Mouse (Mus musculus) liver, embryonic 15.5 days (tissue): ENCODE data around the gene Pde6h. TPM values are rescaled to one million over a fixed set of nuclear protein-coding genes. Genes with fewer than 3 reads are reported as not detected.
A peak's percentile ranks its signal among the peaks of the same experiment; 100 is the strongest.

Source experiments
- ATAC-seq: fragments of 200-750 bp; cut with Nextera tagmentation; 2 replicates; pipeline ENCODE4 v1.8.0; 2017; ENCODE audit warnings: moderate number of reproducible peaks, mild to moderate bottlenecking, moderate library complexity; ENCODE audit not compliant: insufficient read depth
- H3K27ac ChIP-seq: fragments of 300-500 bp; sonication (generic); replicated peaks from 2 replicates; pipeline ENCODE4 v1.5.1; 2015; ENCODE audit warnings: mild to moderate bottlenecking, inconsistent platforms
- H3K27me3 ChIP-seq: fragments of 300-500 bp; sonication (generic); 2 replicates; pipeline ENCODE4 v1.6.1; 2015; ENCODE audit warnings: mild to moderate bottlenecking, inconsistent platforms
- H3K36me3 ChIP-seq: fragments of 300-500 bp; sonication (generic); replicated peaks from 2 replicates; pipeline ENCODE4 v1.6.1; 2015; ENCODE audit warnings: moderate library complexity, mild to moderate bottlenecking, inconsistent platforms
- H3K4me1 ChIP-seq: fragments of 300-500 bp; sonication (generic); replicated peaks from 2 replicates; pipeline ENCODE4 v1.6.1; 2015; ENCODE audit warnings: inconsistent platforms
- H3K4me2 ChIP-seq: fragments of 300-500 bp; sonication (generic); 2 replicates; pipeline ENCODE4 v1.6.1; 2015; ENCODE audit warnings: moderate library complexity, mild to moderate bottlenecking, inconsistent platforms
- H3K4me3 ChIP-seq: fragments of 300-500 bp; sonication (generic); replicated peaks from 2 replicates; pipeline ENCODE4 v1.5.1; 2015; ENCODE audit warnings: mild to moderate bottlenecking, inconsistent platforms
- H3K9ac ChIP-seq: fragments of 300-500 bp; sonication (generic); 2 replicates; pipeline ENCODE4 v1.6.1; 2015; ENCODE audit warnings: moderate library complexity, mild to moderate bottlenecking, inconsistent platforms
- H3K9me3 ChIP-seq: fragments of 300-500 bp; sonication (generic); replicated peaks from 2 replicates; pipeline ENCODE4 v1.6.1; 2016; ENCODE audit warnings: inconsistent platforms
- WGBS: fragments of 180-500 bp; shearing (Covaris S2); methylation state at CpG from one replicate; pipeline ENCODE4 v1.1.7; 2015; ENCODE audit warnings: mixed read lengths; ENCODE audit not compliant: insufficient replicate concordance; 5-methylcytosine and 5-hydroxymethylcytosine counted together
- polyA plus RNA-seq: library from polyadenylated mRNA; unstranded; fragments of >200 nt; fragmentation: Nextera tagmentation; extraction: Ambion mirVana; gene quantifications from 2 replicates; pipeline ENCODE4 v1.2.1, GENCODE M21; 2015

Gene Pde6h
- polyA plus RNA-seq, 1 experiment from 2014 or later: not detected

DNA sequence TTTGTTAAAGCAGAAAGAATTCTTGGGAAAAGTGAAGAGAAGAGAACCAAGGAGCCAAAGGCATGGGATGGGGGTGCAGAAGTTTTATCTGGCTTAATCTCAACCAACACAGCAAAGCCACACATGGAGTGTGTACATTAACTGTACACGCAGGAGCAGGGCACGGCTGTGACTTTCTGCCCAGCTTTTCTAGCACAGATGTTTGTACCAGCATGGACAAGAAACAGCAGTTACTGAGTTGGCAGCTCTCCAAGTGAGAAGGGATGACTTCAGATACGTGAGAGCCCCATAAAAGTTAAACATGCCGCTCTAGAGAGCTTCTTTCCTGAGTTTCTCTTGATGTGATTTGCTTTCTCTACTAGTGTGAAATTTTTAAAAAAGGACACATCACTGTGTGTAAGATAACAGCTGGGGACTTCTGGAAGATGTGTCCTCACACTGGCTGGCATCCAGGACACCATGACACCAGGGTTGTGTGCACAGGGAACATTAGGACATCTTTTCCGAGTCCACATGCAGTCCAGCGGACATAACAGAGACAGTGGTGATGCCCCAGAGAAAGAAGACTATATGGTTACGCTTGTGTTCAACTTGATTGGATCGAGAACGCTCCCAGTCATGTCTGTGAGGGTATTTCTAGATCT is 13.3 kb upstream of the Pde6h start:
- Histone ChIP-seq H3K27me3 (peaks cover 4% of the 10 kb centered on the region; the same call in 1 of the 2 replicates), H3K4me2 (no peak overlapping the region), H3K9me3 (no peaks in the 10 kb centered on the region), H3K36me3 (no peaks in the 10 kb centered on the region), H3K9ac (no peak overlapping the region), H3K4me1 (peaks cover 6% of the 10 kb centered on the region; the same call in 1 of the 2 replicates), H3K4me3 (no peak overlapping the region), H3K27ac (no peak overlapping the region)
- WGBS: 63% methylated on average over 9 of the region's 9 CpGs
- ATAC-seq: no peak

DNA sequence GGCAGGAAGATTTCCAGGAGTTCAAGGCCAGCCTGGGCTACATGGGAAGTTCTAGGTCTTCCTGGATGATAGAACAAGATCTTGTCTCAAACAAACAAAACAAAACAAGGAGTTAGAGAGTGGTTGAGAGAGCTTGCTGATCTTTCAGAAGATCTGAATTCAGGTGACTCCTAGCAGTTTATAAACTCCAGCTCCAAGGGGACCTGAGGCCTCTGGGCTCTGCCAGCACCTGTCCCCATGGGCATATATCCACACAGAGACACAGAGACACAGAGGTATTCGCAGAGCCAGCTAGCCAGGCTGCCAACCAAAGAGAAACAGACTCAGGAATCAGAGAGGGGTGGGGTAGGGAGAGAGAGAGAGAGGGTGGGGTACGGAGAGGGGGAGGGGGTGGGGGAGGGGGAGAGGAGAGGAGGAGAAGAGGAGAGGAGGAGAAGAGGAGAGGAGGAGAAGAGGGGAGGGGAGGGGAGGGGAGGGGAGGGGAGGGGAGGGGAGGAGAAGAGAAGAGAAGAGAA is 10.8 kb upstream of the Pde6h start:
- WGBS: 69% methylated on average over 1 of the region's 2 CpGs
- Histone ChIP-seq H3K4me3 (no peak overlapping the region), H3K9me3 (no peaks in the 10 kb centered on the region), H3K4me2 (no peak overlapping the region), H3K27ac (no peak overlapping the region), H3K4me1 (peaks cover 6% of the 10 kb centered on the region; the same call in 1 of the 2 replicates), H3K36me3 (no peaks in the 10 kb centered on the region), H3K9ac (no peak overlapping the region), H3K27me3 (peaks cover 4% of the 10 kb centered on the region; the same call in 1 of the 2 replicates)
- no peak for ATAC-seq

DNA sequence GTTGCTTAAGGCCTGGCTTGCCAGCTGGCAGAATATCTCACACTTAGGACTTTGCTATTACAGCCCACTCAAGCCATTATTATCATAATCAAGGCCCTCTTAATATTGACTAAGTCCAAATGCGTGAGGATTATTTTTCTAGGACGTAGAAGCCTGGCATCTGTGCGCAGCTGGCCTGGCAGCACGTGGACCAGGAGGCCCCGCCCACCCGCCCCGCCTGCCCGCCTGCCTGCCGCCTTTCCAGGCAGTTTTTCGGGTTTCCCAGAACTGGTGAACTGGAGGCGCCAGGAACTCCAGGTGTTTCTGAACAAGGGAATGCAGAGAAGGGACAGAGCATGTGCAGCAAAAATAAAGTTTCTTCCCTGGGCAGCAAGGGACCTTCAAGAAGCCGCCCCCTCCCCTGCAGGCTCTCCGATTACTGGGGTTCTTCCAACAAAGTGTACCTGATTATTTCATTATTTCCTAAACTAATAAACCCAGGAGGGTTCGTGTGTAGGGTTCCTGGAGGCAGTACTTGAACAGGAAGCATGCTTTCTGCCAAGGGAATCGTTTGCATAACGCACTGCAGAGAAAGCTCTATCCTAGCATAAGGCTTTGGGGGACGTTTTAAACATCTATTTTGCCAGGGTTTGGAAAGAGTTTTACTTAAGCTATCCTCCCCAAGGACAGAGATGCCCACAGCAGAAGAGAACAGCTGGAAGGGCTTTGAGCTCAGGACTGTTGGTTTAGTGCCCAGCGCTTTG is 10.1 kb upstream of the Pde6h start:
- H3K4me2 ChIP-seq: peak overlapping the region; percentile 39; the same call in 1 of the 2 replicates
- ATAC-seq: no peak
- H3K4me1 ChIP-seq: peaks cover 6% of the 10 kb centered on the region; the same call in 1 of the 2 replicates
- H3K4me3 ChIP-seq: no peak overlapping the region
- H3K9me3 ChIP-seq: no peaks in the 10 kb centered on the region
- WGBS: 23% methylated on average over 18 of the region's 18 CpGs
- no peak overlapping the region for H3K27ac ChIP-seq
- H3K9ac ChIP-seq: no peak overlapping the region
- H3K27me3 ChIP-seq: peaks cover 4% of the 10 kb centered on the region; the same call in 1 of the 2 replicates
- H3K36me3 ChIP-seq: no peaks in the 10 kb centered on the region

DNA sequence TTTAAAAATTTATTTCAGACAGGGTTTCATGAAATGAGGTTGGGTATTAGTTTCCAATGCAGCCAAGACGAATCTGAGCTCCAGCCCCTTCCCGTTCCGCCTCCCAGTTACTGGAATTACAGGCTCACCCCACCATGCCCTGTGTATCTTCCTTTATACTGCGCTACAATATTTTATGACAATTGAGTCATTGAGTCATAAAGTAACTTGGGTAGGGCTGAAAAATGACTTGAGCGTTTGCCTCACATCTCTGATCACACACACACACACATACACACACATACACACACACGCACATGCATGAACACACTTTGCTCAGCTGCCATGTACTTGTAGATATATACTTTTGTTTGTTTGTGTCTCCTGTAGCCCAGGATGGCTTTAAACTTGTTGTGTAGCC is 9.4 kb upstream of the Pde6h start:
- Histone ChIP-seq H3K9ac (no peak overlapping the region), H3K4me3 (no peak overlapping the region), H3K4me2 (no peak overlapping the region), H3K27me3 (peaks cover 4% of the 10 kb centered on the region; the same call in 1 of the 2 replicates), H3K36me3 (no peaks in the 10 kb centered on the region), H3K4me1 (peaks cover 6% of the 10 kb centered on the region; the same call in 1 of the 2 replicates), H3K27ac (no peak overlapping the region), H3K9me3 (no peaks in the 10 kb centered on the region)
- 81% methylated on average over 6 of the region's 6 CpGs for WGBS
- ATAC-seq: no peak

DNA sequence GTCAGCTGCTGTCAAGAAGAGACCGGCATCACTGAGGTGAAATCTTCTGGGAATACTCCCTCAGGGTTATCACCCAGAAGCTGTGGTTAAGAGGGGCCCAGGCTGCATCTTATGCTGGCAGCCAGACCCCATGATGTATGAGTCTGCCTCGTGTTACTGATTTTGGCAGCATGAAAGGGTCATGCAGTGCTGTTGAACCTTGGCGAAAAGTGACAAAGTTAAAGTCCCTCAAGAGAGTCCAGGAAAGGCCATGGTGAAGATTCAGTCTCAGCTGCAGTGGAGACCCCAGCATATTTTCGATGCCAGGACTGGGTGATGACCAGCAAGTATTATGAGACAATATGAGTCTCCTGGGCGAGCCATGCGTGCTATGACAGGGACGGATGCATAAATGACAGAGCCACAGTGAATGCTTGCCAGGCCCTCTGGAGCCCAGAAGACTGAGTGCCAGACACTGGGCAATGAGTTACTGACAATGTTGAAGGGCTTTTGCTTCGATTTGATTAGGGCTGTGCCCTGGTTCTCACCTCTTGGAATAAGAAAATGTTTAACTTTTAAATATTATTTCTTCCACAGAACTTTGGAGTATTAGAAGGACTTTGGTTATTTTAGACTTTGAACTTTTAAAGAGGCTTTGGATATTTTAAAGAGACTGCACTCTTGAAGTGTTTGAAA is 7.8 kb upstream of the Pde6h start:
- Histone ChIP-seq H3K9me3 (no peaks in the 10 kb centered on the region), H3K4me3 (no peak overlapping the region), H3K36me3 (no peaks in the 10 kb centered on the region), H3K4me2 (no peak overlapping the region), H3K4me1 (peaks cover 6% of the 10 kb centered on the region; the same call in 1 of the 2 replicates), H3K27ac (no peak overlapping the region), H3K27me3 (peaks cover 4% of the 10 kb centered on the region; the same call in 1 of the 2 replicates), H3K9ac (no peak overlapping the region)
- ATAC-seq: no peak
- 62% methylated on average over 8 of the region's 8 CpGs for WGBS

DNA sequence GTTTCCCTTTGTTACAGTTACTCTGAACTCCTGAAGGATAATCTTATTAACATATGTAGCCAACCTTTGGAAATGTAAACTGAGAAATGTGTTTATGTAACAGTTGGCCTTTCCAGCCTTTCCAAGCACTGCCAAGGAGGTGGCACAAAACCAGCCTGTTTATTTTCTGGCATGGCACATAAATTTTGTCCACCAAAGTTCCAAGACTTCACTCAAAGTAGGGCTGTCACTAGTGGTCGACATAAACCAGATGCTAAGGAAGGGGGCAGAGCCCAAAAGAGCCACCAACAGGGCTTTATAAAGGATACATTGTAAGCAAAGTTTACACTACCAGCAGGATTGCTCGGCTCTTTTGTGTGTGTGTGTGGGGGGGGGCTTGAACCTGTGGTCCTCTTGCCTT is 5.7 kb upstream of the Pde6h start:
- 51% methylated on average over 2 of the region's 2 CpGs for WGBS
- Histone ChIP-seq H3K27ac (no peak overlapping the region), H3K9me3 (no peaks in the 10 kb centered on the region), H3K36me3 (no peaks in the 10 kb centered on the region), H3K4me3 (no peak overlapping the region), H3K4me1 (peaks cover 6% of the 10 kb centered on the region; the same call in 1 of the 2 replicates), H3K4me2 (no peak overlapping the region), H3K27me3 (peaks cover 4% of the 10 kb centered on the region; the same call in 1 of the 2 replicates), H3K9ac (no peak overlapping the region)
- ATAC-seq: no peak

DNA sequence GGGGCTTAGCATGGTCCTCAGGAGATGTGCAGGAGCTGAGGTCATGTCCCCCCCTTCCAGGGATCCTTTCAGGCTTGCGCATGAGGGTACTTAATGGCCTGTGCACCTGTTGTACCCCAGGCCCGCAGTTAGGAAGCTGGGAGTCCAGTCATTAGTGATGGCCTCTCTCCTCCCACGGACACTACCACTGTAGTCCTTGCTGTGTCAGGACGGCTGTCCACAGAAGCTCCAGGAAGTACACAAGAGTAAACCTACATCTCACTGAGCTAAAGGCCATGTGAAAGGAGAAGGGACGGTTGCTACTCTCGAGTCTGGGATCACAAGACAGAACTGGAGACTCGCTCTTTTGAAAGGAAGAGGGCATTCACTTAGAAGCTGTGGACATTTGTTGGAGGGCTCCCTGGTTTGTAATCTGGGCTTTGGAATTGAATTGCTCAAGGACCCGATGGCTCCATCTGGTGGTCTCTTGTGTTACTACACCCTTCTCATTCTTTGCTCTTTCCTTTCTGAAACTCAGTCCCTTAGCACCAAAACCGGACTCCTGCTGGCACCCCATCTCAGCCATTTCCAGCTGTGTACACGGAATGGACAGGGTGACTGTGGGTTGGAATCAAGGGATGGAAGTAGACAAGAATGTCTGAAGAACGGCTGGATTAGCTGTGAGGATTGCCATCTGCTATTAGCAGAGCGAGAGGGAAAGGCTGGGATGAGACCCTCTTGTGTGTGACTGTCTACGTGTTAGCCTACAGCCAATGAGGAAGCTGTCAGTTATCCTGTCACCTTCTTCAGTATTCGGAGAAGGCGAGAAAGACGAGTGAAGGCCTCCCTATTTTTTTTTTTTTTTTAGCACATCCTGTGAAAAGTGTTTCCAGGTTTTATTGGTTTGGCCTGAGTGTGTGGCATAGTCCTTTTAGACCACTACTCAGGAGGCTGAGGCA is 3.0 kb upstream of the Pde6h start:
- 0 out of 2 replicates have a peak, but pooled peaks have one; percentile 28 for ATAC-seq
- Histone ChIP-seq H3K4me1 (no peaks in the 10 kb centered on the region), H3K27me3 (no peaks in the 10 kb centered on the region), H3K9me3 (no peaks in the 10 kb centered on the region), H3K9ac (no peak overlapping the region), H3K4me3 (no peak overlapping the region), H3K27ac (no peak overlapping the region), H3K4me2 (no peak overlapping the region), H3K36me3 (peaks cover 5% of the 10 kb centered on the region; the same call in 1 of the 2 replicates)
- 30% methylated on average over 16 of the region's 16 CpGs for WGBS

DNA sequence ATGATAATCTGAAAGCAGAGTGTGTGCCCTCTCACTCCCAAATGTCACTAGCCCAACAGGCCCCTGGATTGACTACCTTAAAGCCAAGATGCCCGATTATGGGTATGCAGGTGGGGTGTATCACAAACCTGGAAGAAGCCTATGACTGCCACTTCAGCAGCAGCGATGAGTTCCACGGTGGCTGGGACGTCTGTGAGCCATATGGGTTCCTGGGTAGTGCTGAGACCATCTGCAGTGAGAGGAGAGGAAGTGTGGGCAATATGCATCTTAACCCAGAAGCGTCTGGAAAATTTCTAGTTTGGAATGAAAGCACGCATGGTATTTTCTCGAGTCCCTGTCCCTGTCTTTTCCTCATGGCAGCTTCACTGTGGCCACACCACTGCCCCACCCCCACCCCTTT is 2.0 kb upstream of the Pde6h start:
- Histone ChIP-seq H3K27me3 (no peaks in the 10 kb centered on the region), H3K27ac (no peak overlapping the region), H3K4me2 (no peak overlapping the region), H3K4me1 (no peaks in the 10 kb centered on the region), H3K9me3 (no peaks in the 10 kb centered on the region), H3K36me3 (peaks cover 5% of the 10 kb centered on the region; the same call in 1 of the 2 replicates), H3K9ac (no peak overlapping the region), H3K4me3 (no peak overlapping the region)
- no peak for ATAC-seq
- 53% methylated on average over 7 of the region's 7 CpGs for WGBS

DNA sequence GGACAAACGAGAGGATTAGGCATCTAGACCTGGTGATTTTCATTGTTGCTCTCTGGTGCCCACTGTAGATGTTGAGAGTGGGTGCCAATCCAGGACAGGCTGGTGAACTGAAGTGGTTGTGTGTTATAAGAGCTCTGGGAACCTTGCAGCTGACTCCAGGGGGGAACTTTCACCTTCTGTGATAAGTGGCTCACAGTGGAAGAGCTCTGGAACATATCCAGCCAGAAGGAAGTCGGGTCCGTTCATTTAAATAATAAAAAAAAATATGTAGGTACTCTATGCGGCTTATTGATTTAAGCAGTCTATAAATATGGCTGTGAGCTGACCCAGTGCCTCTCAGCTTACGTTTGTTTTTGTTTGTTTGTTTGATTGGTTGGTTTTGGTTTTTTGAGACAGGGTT is 1.6 kb upstream of the Pde6h start, which contains the start of gene Erp27:
Gene Erp27 (minus strand): TSS at position 101 of the 400 bp plus-strand sequence.
- ATAC-seq: no peak
- peaks cover 5% of the 10 kb centered on the region; the same call in 1 of the 2 replicates for H3K36me3 ChIP-seq
- H3K9ac ChIP-seq: no peak within 1 kb of the TSS
- WGBS: 62% methylated on average over 5 of the region's 5 CpGs
- H3K4me1 ChIP-seq: no peaks in the 10 kb centered on the region
- no peaks in the 10 kb centered on the region for H3K27me3 ChIP-seq
- no peak within 1 kb of the TSS for H3K27ac ChIP-seq
- no peak within 1 kb of the TSS for H3K4me2 ChIP-seq
- H3K9me3 ChIP-seq: no peaks in the 10 kb centered on the region
- no peak within 1 kb of the TSS for H3K4me3 ChIP-seq

DNA sequence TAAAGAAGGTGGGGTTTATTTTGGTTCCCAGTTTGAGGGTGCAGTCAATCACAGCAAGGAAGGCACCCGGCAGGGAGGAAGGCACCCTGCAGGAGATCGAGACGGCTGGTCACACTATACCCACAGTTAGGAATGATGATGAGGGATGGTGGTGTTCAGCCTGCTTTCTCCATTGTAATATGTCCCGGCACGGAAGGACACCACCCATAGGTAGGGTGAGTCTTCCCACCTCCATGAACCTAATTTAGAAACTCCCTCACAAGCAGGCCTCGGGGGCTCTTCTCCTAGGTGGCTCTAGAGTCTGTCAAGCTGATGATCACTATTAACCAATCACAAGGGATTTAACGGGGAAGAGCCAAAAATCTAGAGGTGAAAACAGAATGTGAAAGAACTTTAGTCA is 761 bp upstream of the Pde6h start:
- Histone ChIP-seq H3K27me3 (no peaks in the 10 kb centered on the region), H3K4me3 (no peak overlapping the region), H3K4me1 (no peaks in the 10 kb centered on the region), H3K4me2 (no peak overlapping the region), H3K9me3 (no peaks in the 10 kb centered on the region), H3K36me3 (peaks cover 5% of the 10 kb centered on the region; the same call in 1 of the 2 replicates), H3K9ac (no peak overlapping the region), H3K27ac (no peak overlapping the region)
- no peak for ATAC-seq
- WGBS: 77% methylated on average over 7 of the region's 7 CpGs
